In genomic region chr9:72448026-72448425, GRCm38 (mm10) we compare ENCODE assay signal across 8 mouse cellular contexts. TPM values are rescaled to one million over a fixed set of nuclear protein-coding genes. Genes with fewer than 3 reads are reported as not detected.
DNase-seq lines count a peak whose midpoint lies in the region; ATAC-seq and TF ChIP-seq lines count a peak whose summit lies in the region.

No protein-coding gene starts in this region.

- no peak overlapping the region for H3K4me3 ChIP-seq in lung, postnatal 0 days (ENCODE audit: low read depth, low read length)

- no peak overlapping the region for H3K9ac ChIP-seq in lung, postnatal 0 days (replicated peaks; ENCODE audit: low read depth)

- ATAC-seq in erythroblast, adult 5-6 weeks (replicated peaks; ENCODE audit: low FRiP score, poor library complexity, severe bottlenecking) = peak; percentile 76
- peak; percentile 62 for ATAC-seq in lung, postnatal 0 days

- no peak overlapping the region for H3K27ac ChIP-seq in lung, postnatal 0 days (ENCODE audit: low read length)

- H3K9me3 ChIP-seq in lung, postnatal 0 days (ENCODE audit: low read length) = no peaks in the 10 kb centered on the region

- DNase-seq in cerebellum, adult 11 months = peak; percentile 6
- no peak for DNase-seq in cerebellum, adult 8-10 months
- DNase-seq in urinary bladder, postnatal 14 days (ENCODE audit: low spot score) = peak; percentile 62
- DNase-seq in urinary bladder, adult 2 months (ENCODE audit: low spot score) = no peak
- DNase-seq in kidney, postnatal 14 days = peak; percentile 48
- DNase-seq in lung, postnatal 0 days (ENCODE audit: low spot score) = peak; percentile 73
- peak; percentile 31 to 78 for DNase-seq in spleen, adult 18-20 months

- peak; percentile 77 for TF ChIP-seq CTCF in lung, postnatal 0 days (IDR thresholded peaks at IDR 0.05)

- no peaks in the 10 kb centered on the region for H3K36me3 ChIP-seq in lung, postnatal 0 days (ENCODE audit: insufficient read depth, low read length)

- H3K4me1 ChIP-seq in lung, postnatal 0 days (ENCODE audit: insufficient read depth, low read depth, low read length) = no peaks in the 10 kb centered on the region; the same call in 1 of the 2 replicates

- H3K4me2 ChIP-seq in lung, postnatal 0 days (replicated peaks; ENCODE audit: low read depth, low read length) = no peak overlapping the region

- no peak for TF ChIP-seq EP300 in lung, postnatal 0 days (IDR thresholded peaks at IDR 0.05)

- 48% methylated on average over 8 of the region's 8 CpGs for WGBS in lung, postnatal 0 days

- H3K27me3 ChIP-seq in lung, postnatal 0 days (replicated peaks; ENCODE audit: insufficient read depth, low read length) = no peaks in the 10 kb centered on the region

RNA-seq across cellular contexts. Expression of gene Mns1, which starts 10.2 kb away (rescaled TPM):
- polyA plus RNA-seq in urinary bladder, adult 2 months (2012; rRNA removed) = 1.2 and 1.8 TPM in 2 replicates
- 31.7 and 53.5 TPM in 2 replicates for total RNA-seq in erythroblast, adult 5-6 weeks (2015; ENCODE audit: low replicate concordance)
- 27.5 and 55.0 TPM in 2 replicates for total RNA-seq in erythroblast, adult 5-6 weeks (2017; ENCODE audit: low replicate concordance)
- 5.9 and 9.2 TPM in 2 replicates for polyA plus RNA-seq in lung, postnatal 0 days (2015; fragmentation: Nextera tagmentation; extraction: Ambion mirVana)

RNA-seq across cellular contexts. Expression of gene Tex9, which starts 44.0 kb away (rescaled TPM):
- 11.7 and 12.1 TPM in 2 replicates for polyA plus RNA-seq in urinary bladder, adult 2 months (2012; rRNA removed)
- 1.7 and 6.5 TPM in 2 replicates for total RNA-seq in erythroblast, adult 5-6 weeks (2015; ENCODE audit: low replicate concordance)
- 8.9 and 10.8 TPM in 2 replicates for total RNA-seq in erythroblast, adult 5-6 weeks (2017; ENCODE audit: low replicate concordance)
- polyA plus RNA-seq in lung, postnatal 0 days (2015; fragmentation: Nextera tagmentation; extraction: Ambion mirVana) = 7.6 and 9.1 TPM in 2 replicates

Comparison
In these comparisons a context has a peak if more than half of its experiments do, and no peak if none do; other contexts are left out.
1. DNase-seq: peak in cerebellum, adult 11 months (single experiment), urinary bladder, postnatal 14 days (single experiment), kidney, postnatal 14 days (single experiment), lung, postnatal 0 days (single experiment) and spleen, adult 18-20 months (2 of 2); none in cerebellum, adult 8-10 months (single experiment) and urinary bladder, adult 2 months (single experiment).